16 mouse cellular contexts compared by ENCODE assay signal in genomic region chr13:43957046-43957445, GRCm38 (mm10).
"Had no signal": no experiment of that assay in that cellular context is flagged by ENCODE, and none has a peak within 500 bp of the region (broad histone marks: within the 10 kb centered on the region; RNA-seq: fewer than 3 reads in every experiment).

No protein-coding gene starts in this region.

- H3K4me3 ChIP-seq: neural tube, embryonic 13.5 days; neural tube, embryonic 15.5 days; stomach, embryonic 15.5 days had no signal

- H3K27me3 ChIP-seq: neural tube, embryonic 13.5 days; stomach, embryonic 15.5 days had no signal

- H3K4me2 ChIP-seq: neural tube, embryonic 13.5 days; neural tube, embryonic 15.5 days; stomach, embryonic 15.5 days had no signal

- DNase-seq: retina, postnatal 1 day; right cerebral cortex, adult 18-20 months; right cerebral cortex, postnatal 14 days; right cerebral cortex, postnatal 25 days; right cerebral cortex, postnatal 4 days; spleen, adult 18-20 months; thymus, adult 18-20 months; thymus, adult 2 months; thymus, postnatal 14 days; thymus, postnatal 25 days; thymus, postnatal 36 days; thymus, postnatal 4 days had no signal

- H3K9me3 ChIP-seq: neural tube, embryonic 13.5 days; neural tube, embryonic 15.5 days; stomach, embryonic 15.5 days had no signal

- H3K4me1 ChIP-seq: stomach, embryonic 15.5 days had no signal

- H3K36me3 ChIP-seq: neural tube, embryonic 13.5 days; neural tube, embryonic 15.5 days; stomach, embryonic 15.5 days had no signal

- H3K27ac ChIP-seq: neural tube, embryonic 13.5 days; neural tube, embryonic 15.5 days; stomach, embryonic 15.5 days; stomach, postnatal 0 days had no signal

- H3K9ac ChIP-seq: neural tube, embryonic 13.5 days; neural tube, embryonic 15.5 days; stomach, embryonic 15.5 days had no signal
